Comparison of ENCODE assay signal across 8 mouse cellular contexts in the genomic region with DNA sequence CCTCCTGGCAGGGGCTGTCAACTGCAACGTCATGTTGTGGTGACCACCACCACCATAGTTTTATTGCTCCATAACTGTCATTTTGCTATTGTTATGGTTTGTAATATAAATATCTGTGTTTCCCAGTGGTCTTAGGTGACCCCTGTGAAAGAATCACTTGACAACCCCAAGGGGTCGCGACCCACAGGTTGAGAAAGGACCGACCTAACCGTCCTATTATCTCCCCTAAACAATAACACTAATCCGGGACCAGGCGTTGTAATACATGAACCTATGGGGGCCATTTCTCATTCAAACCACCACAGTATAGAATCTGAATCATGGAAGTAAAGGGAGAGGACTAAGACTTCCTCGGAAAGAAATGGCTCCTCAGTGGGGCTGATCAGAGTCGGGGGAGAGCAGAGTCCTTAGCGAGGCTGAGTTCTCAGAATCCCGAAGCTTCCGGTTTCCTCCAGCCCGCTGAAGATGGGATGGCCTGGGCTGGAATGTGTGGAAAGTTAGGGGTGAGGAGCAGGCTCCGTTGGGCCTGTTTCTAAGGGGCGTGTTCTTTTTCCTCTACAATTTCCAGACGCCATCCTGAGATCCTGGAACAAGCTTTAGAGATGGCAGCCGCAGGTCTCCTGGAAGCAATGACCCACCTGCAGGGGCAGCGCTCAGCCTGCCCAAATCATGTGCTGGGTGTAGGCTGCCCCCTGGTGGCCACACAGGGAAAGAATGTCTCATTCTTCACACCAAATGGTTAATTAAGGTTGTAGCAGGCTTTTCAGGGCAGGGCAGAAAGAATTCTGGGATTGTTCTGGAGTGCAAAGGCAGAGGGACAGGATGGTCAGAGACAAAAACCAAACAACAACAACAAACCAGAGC. TPM values are rescaled to one million over a fixed set of nuclear protein-coding genes. Genes with fewer than 3 reads are reported as not detected.
DNase-seq lines count a peak whose midpoint lies in the region; ATAC-seq and TF ChIP-seq lines count a peak whose summit lies in the region.

No protein-coding gene starts in this region.

- peak; percentile 99 for TF ChIP-seq RAD21 in MEL (IDR thresholded peaks at IDR 0.05; ENCODE audit: low read depth, low read length)

- no peaks in the 10 kb centered on the region for H3K9me3 ChIP-seq in MEL (replicated peaks; ENCODE audit: insufficient read depth, low read length)
- no peaks in the 10 kb centered on the region for H3K9me3 ChIP-seq in forebrain, embryonic 15.5 days
- no peaks in the 10 kb centered on the region for H3K9me3 ChIP-seq in lung, embryonic 16.5 days (ENCODE audit: control insufficient read depth, low read length)

- TF ChIP-seq EP300 in MEL (IDR thresholded peaks at IDR 0.05; ENCODE audit: low read depth in 1 of 2, low read length in 2 of 2) = 0 out of 4 replicates have a peak, but pooled peaks of 1 of the 2 experiments have one; percentile 5

- WGBS in forebrain, embryonic 15.5 days = 20% methylated on average over 18 of the region's 18 CpGs
- WGBS in lung, embryonic 16.5 days = 16% methylated on average over 18 of the region's 18 CpGs

- peak overlapping the region; percentile 50 for H3K4me2 ChIP-seq in forebrain, embryonic 15.5 days (replicated peaks)
- peak overlapping the region; percentile 50 for H3K4me2 ChIP-seq in lung, embryonic 16.5 days (ENCODE audit: low read depth, low read length)

- no peak overlapping the region for H3K27ac ChIP-seq in MEL (ENCODE audit: control insufficient read depth, low read depth, low read length)
- no peak overlapping the region for H3K27ac ChIP-seq in forebrain, embryonic 15.5 days (replicated peaks)
- H3K27ac ChIP-seq in lung, embryonic 16.5 days (ENCODE audit: low read length) = peak overlapping the region; percentile 72

- H3K79me2 ChIP-seq in MEL (ENCODE audit: control insufficient read depth, insufficient read depth, low read length, poor library complexity) = no peaks in the 10 kb centered on the region; the same call in 1 of the 2 replicates

- no peaks in the 10 kb centered on the region for H3K27me3 ChIP-seq in MEL (ENCODE audit: control insufficient read depth in 1 of 2, insufficient read depth in 2 of 2, low read length in 2 of 2)
- H3K27me3 ChIP-seq in forebrain, embryonic 15.5 days = no peaks in the 10 kb centered on the region
- H3K27me3 ChIP-seq in lung, embryonic 16.5 days (ENCODE audit: control insufficient read depth, insufficient read depth, low read depth, low read length) = no peaks in the 10 kb centered on the region

- peak in 2 of 3 experiments; percentile 92 to 99; a peak in 5 of 6 replicates for TF ChIP-seq CTCF in MEL (IDR thresholded peaks at IDR 0.05 in 2 of 3, conservative IDR thresholded peaks at IDR 0.05 in 1 of 3; ENCODE audit: control insufficient read depth in 1 of 3, insufficient read depth in 1 of 3, low read depth in 2 of 3, low read length in 3 of 3, poor library complexity in 1 of 3, severe bottlenecking in 1 of 3)

- peaks cover 16 to 32% of the 10 kb centered on the region in 2 experiments for H3K4me1 ChIP-seq in MEL (ENCODE audit: control insufficient read depth in 1 of 2, insufficient read depth in 2 of 2, low read length in 2 of 2)
- peaks cover 37% of the 10 kb centered on the region for H3K4me1 ChIP-seq in forebrain, embryonic 15.5 days
- peaks cover 48% of the 10 kb centered on the region for H3K4me1 ChIP-seq in lung, embryonic 16.5 days (replicated peaks; ENCODE audit: control insufficient read depth, insufficient read depth, low read length)

- peak overlapping the region; percentile 34 for H3K9ac ChIP-seq in MEL (ENCODE audit: control insufficient read depth, low read depth, low read length, poor library complexity, severe bottlenecking)
- peak overlapping the region; percentile 10; the same call in 1 of the 2 replicates for H3K9ac ChIP-seq in forebrain, embryonic 15.5 days (replicated peaks)
- peak overlapping the region; percentile 29; the same call in 1 of the 2 replicates for H3K9ac ChIP-seq in lung, embryonic 16.5 days (ENCODE audit: low read length)

- no peak for ATAC-seq in forebrain, embryonic 15.5 days (replicated peaks)
- ATAC-seq in lung, embryonic 16.5 days (ENCODE audit: low read depth) = no peak

- H3K36me3 ChIP-seq in MEL (ENCODE audit: control insufficient read depth in 1 of 2, insufficient read depth in 2 of 2, low read length in 2 of 2) = peaks cover 0 to 23% of the 10 kb centered on the region in 2 experiments; a peak in 2 of 4 replicates
- H3K36me3 ChIP-seq in forebrain, embryonic 15.5 days = peaks cover 15% of the 10 kb centered on the region
- H3K36me3 ChIP-seq in lung, embryonic 16.5 days (ENCODE audit: control insufficient read depth, insufficient read depth, low read length) = no peaks in the 10 kb centered on the region

- peak; percentile 24 to 37; a peak in 1 of 4 replicates for TF ChIP-seq POLR2A in MEL (IDR thresholded peaks at IDR 0.05; ENCODE audit: control insufficient read depth in 1 of 2, insufficient read depth in 1 of 2, low read depth in 1 of 2, low read length in 2 of 2, poor library complexity in 1 of 2)

- peak; percentile 87 for DNase-seq in MEL (ENCODE audit: low read depth, low spot score)
- peak; percentile 72 for DNase-seq in c-Kit-positive CD71-positive TER-119-positive erythroid progenitor cells, embryonic 14.5 days (ENCODE audit: low spot score)
- DNase-seq in heart, postnatal 4 days = peak; percentile 92
- peak; percentile 66 to 85 for DNase-seq in layer of hippocampus, adult 8-10 months (ENCODE audit: low spot score in 2 of 2)
- peak; percentile 83 for DNase-seq in ovary, postnatal 36 days (ENCODE audit: low spot score)
- DNase-seq in thymus, postnatal 25 days = peak; percentile 90

- peak overlapping the region; percentile 50 to 56 for H3K4me3 ChIP-seq in MEL (ENCODE audit: control insufficient read depth in 1 of 2, insufficient read depth in 1 of 2, low read depth in 2 of 2, low read length in 2 of 2)
- H3K4me3 ChIP-seq in forebrain, embryonic 15.5 days = peak overlapping the region; percentile 31
- H3K4me3 ChIP-seq in lung, embryonic 16.5 days (ENCODE audit: low read length) = peak overlapping the region; percentile 27

TF ChIP-seq in MEL, 35 proteins besides CTCF, POLR2A, EP300 and RAD21 (continues in another document):
- TF ChIP-seq ZC3H11A (IDR thresholded peaks at IDR 0.05; ENCODE audit: low read depth, low read length) (peak; percentile 94), SIN3A (IDR thresholded peaks at IDR 0.05; ENCODE audit: low read length) (peak; percentile 78; the same call in 1 of the 2 replicates), TCF12 (IDR thresholded peaks at IDR 0.05; ENCODE audit: low read depth, low read length) (peak; percentile 45; the same call in 1 of the 2 replicates), TBP (IDR thresholded peaks at IDR 0.05; ENCODE audit: low read depth, low read length) (no peak), KAT2A (conservative IDR thresholded peaks at IDR 0.05; ENCODE audit: low read depth, low read length) (no peak), USF2 (IDR thresholded peaks at IDR 0.05; ENCODE audit: borderline replicate concordance in 1 of 2, insufficient read depth in 1 of 2, low read depth in 1 of 2, low read length in 2 of 2) (no peak), MYB (IDR thresholded peaks at IDR 0.05; ENCODE audit: low read depth, low read length) (no peak)

RNA-seq across cellular contexts. Expression of a gene that starts 3.0 kb away (rescaled TPM):
- total RNA-seq in MEL (2012; rRNA removed) = 1.1 and 1.5 TPM in 2 replicates
- 1 to 10 TPM in 1 of 2 experiments, not detected in 1; 3.1 TPM for polyA plus RNA-seq in MEL (2012; ENCODE audit: insufficient read depth in 1 of 2, insufficient read length in 2 of 2, low read depth in 1 of 2, low replicate concordance in 2 of 2, missing spikeins in 1 of 2)
- polyA plus RNA-seq in forebrain, embryonic 15.5 days (2015; fragmentation: Nextera tagmentation; extraction: Ambion mirVana) = 7.9 and 8.1 TPM in 2 replicates
- total RNA-seq in heart, postnatal 4 days (2021) = 10 to 100 TPM in 1 of 2 experiments, 1 to 10 TPM in 1; 9.0 to 10.1 TPM
- total RNA-seq in layer of hippocampus, adult 8-10 months (2022) = 10 to 100 TPM in 2 of 4 experiments, 1 to 10 TPM in 2; 7.3 to 22.9 (median 15.2) TPM
- polyA plus RNA-seq in lung, embryonic 16.5 days (2015; fragmentation: Nextera tagmentation; extraction: Ambion mirVana) = 20.6 and 23.1 TPM in 2 replicates

RNA-seq across cellular contexts. Expression of a gene that starts 11.4 kb away (rescaled TPM):
- total RNA-seq in MEL (2012; rRNA removed) = not detected in 2 replicates
- polyA plus RNA-seq in MEL (2012; ENCODE audit: insufficient read depth in 1 of 2, insufficient read length in 2 of 2, low read depth in 1 of 2, low replicate concordance in 2 of 2, missing spikeins in 1 of 2) = not detected
- polyA plus RNA-seq in forebrain, embryonic 15.5 days (2015; fragmentation: Nextera tagmentation; extraction: Ambion mirVana) = 0.17 and 0.27 TPM in 2 replicates
- not detected for total RNA-seq in heart, postnatal 4 days (2021)
- total RNA-seq in layer of hippocampus, adult 8-10 months (2022) = 1 to 10 TPM in 3 of 4 experiments, under 1 TPM in 1; 0.83 to 1.4 (median 1.2) TPM
- polyA plus RNA-seq in lung, embryonic 16.5 days (2015; fragmentation: Nextera tagmentation; extraction: Ambion mirVana) = 0.15 and 0.19 TPM in 2 replicates

RNA-seq across cellular contexts. Expression of a gene that starts 15.6 kb away (rescaled TPM):
- total RNA-seq in MEL (2012; rRNA removed) = 34.8 and 42.9 TPM in 2 replicates
- polyA plus RNA-seq in MEL (2012; ENCODE audit: insufficient read depth in 1 of 2, insufficient read length in 2 of 2, low read depth in 1 of 2, low replicate concordance in 2 of 2, missing spikeins in 1 of 2) = 10 to 100 TPM in 1 of 2 experiments, not detected in 1; 44.2 TPM
- polyA plus RNA-seq in forebrain, embryonic 15.5 days (2015; fragmentation: Nextera tagmentation; extraction: Ambion mirVana) = 47.8 and 52.7 TPM in 2 replicates
- 10 to 100 TPM; 15.4 to 16.2 TPM for total RNA-seq in heart, postnatal 4 days (2021)
- total RNA-seq in layer of hippocampus, adult 8-10 months (2022) = 10 to 100 TPM; 24.5 to 29.1 (median 27.6) TPM
- 39.7 and 45.1 TPM in 2 replicates for polyA plus RNA-seq in lung, embryonic 16.5 days (2015; fragmentation: Nextera tagmentation; extraction: Ambion mirVana)

RNA-seq across cellular contexts. Expression of a gene that starts 20.3 kb away (rescaled TPM):
- 70.8 and 75.9 TPM in 2 replicates for total RNA-seq in MEL (2012; rRNA removed)
- polyA plus RNA-seq in MEL (2012; ENCODE audit: insufficient read depth in 1 of 2, insufficient read length in 2 of 2, low read depth in 1 of 2, low replicate concordance in 2 of 2, missing spikeins in 1 of 2) = 10 to 100 TPM in 1 of 2 experiments, not detected in 1; 57.5 TPM
- polyA plus RNA-seq in forebrain, embryonic 15.5 days (2015; fragmentation: Nextera tagmentation; extraction: Ambion mirVana) = 92.9 and 96.5 TPM in 2 replicates
- total RNA-seq in heart, postnatal 4 days (2021) = 10 to 100 TPM; 17.5 to 17.7 TPM
- 10 to 100 TPM; 36.2 to 41.6 (median 39.6) TPM for total RNA-seq in layer of hippocampus, adult 8-10 months (2022)
- polyA plus RNA-seq in lung, embryonic 16.5 days (2015; fragmentation: Nextera tagmentation; extraction: Ambion mirVana) = 41.3 and 60.3 TPM in 2 replicates

RNA-seq across cellular contexts. Expression of a gene that starts 28.5 kb away (rescaled TPM):
- 9.1 and 14.5 TPM in 2 replicates for total RNA-seq in MEL (2012; rRNA removed)
- polyA plus RNA-seq in MEL (2012; ENCODE audit: insufficient read depth in 1 of 2, insufficient read length in 2 of 2, low read depth in 1 of 2, low replicate concordance in 2 of 2, missing spikeins in 1 of 2) = 1 to 10 TPM in 1 of 2 experiments, not detected in 1; 8.2 TPM
- polyA plus RNA-seq in forebrain, embryonic 15.5 days (2015; fragmentation: Nextera tagmentation; extraction: Ambion mirVana) = 40.5 and 45.0 TPM in 2 replicates
- 10 to 100 TPM; 11.7 to 13.6 TPM for total RNA-seq in heart, postnatal 4 days (2021)
- 1 to 10 TPM; 2.5 to 5.4 (median 3.9) TPM for total RNA-seq in layer of hippocampus, adult 8-10 months (2022)
- 29.3 and 32.3 TPM in 2 replicates for polyA plus RNA-seq in lung, embryonic 16.5 days (2015; fragmentation: Nextera tagmentation; extraction: Ambion mirVana)
